Mouse (Mus musculus) hindbrain, embryonic 15.5 days (tissue): ENCODE results near the gene Sema3a. TPM values are rescaled to one million over a fixed set of nuclear protein-coding genes. Genes with fewer than 3 reads are reported as not detected.

ENCODE experiments used
- ATAC-seq: fragments of 200-750 bp; cut with Nextera tagmentation; 2 replicates; pipeline ENCODE4 v1.8.0; 2017; ENCODE audit warnings: low read depth, moderate number of reproducible peaks, moderate TSS enrichment; ENCODE audit not compliant: low FRiP score
- H3K27ac ChIP-seq: fragments of 300-500 bp; sonication (generic); replicated peaks from 2 replicates; pipeline ENCODE4 v1.5.1; 2015; ENCODE audit warnings: mild to moderate bottlenecking, inconsistent platforms
- H3K27me3 ChIP-seq: fragments of 300-500 bp; sonication (generic); 2 replicates; pipeline ENCODE4 v1.6.1; 2015; ENCODE audit warnings: control low read depth, inconsistent platforms
- H3K36me3 ChIP-seq: fragments of 300-500 bp; sonication (generic); 2 replicates; pipeline ENCODE4 v1.6.1; 2015; ENCODE audit warnings: control low read depth, inconsistent platforms
- H3K4me1 ChIP-seq: fragments of 300-500 bp; sonication (generic); replicated peaks from 2 replicates; pipeline ENCODE4 v1.6.1; 2015; ENCODE audit warnings: control low read depth, inconsistent platforms
- H3K4me2 ChIP-seq: fragments of 300-500 bp; sonication (generic); 2 replicates; pipeline ENCODE4 v1.6.1; 2015; ENCODE audit warnings: moderate library complexity, mild to moderate bottlenecking, inconsistent platforms
- H3K4me3 ChIP-seq: fragments of 300-500 bp; sonication (generic); 2 replicates; pipeline ENCODE4 v1.5.1; 2015; ENCODE audit warnings: mild to moderate bottlenecking, inconsistent platforms
- H3K9ac ChIP-seq: fragments of 300-500 bp; sonication (generic); 2 replicates; pipeline ENCODE4 v1.6.1; 2015; ENCODE audit warnings: inconsistent platforms
- H3K9me3 ChIP-seq: fragments of 300-500 bp; sonication (generic); 2 replicates; pipeline ENCODE4 v1.6.1; 2016; ENCODE audit warnings: control low read depth, inconsistent platforms
- WGBS: fragments of 180-500 bp; shearing (Covaris S2); methylation state at CpG from one replicate; pipeline ENCODE4 v1.1.7; 2015; 5-methylcytosine and 5-hydroxymethylcytosine counted together
- polyA plus RNA-seq: library from polyadenylated mRNA; unstranded; fragments of >200 nt; fragmentation: Nextera tagmentation; extraction: Ambion mirVana; gene quantifications from 2 replicates; pipeline ENCODE4 v1.2.1, GENCODE M21; 2015

Gene Sema3a
- polyA plus RNA-seq, 1 experiment from 2014 or later, result 23.0 TPM

DNA sequence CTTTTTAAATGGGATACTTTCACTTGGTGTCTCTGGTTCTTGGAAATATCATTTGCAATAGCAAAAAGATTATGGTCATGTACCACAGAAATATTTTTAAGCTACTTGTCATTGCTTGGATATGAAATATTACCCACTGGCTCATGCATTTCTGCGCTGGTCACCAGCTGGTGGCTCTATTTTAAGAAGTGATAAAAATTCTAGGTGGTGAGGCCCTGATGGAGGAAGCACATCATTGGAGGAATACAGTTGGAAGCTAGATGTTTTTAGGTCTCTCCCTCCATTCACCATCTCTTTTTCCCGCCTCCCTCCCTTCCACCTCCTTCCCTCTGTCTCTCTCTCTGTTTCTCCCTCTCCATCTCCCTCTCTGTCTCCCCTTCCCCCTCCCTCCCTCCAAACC is 57.0 kb downstream of the Sema3a start:
- Histone ChIP-seq H3K4me3 (no peak overlapping the region), H3K27me3 (no peaks in the 10 kb centered on the region), H3K4me2 (no peak overlapping the region), H3K4me1 (no peaks in the 10 kb centered on the region), H3K27ac (no peak overlapping the region), H3K36me3 (no peaks in the 10 kb centered on the region), H3K9me3 (no peaks in the 10 kb centered on the region), H3K9ac (no peak overlapping the region)
- no peak for ATAC-seq
- 99% methylated on average over 2 of the region's 2 CpGs for WGBS

- Histone ChIP-seq H3K4me3 (no peak overlapping the region), H3K9ac (no peak overlapping the region), H3K9me3 (no peaks in the 10 kb centered on the region), H3K27ac (no peak overlapping the region), H3K4me2 (no peak overlapping the region), H3K4me1 (no peaks in the 10 kb centered on the region), H3K27me3 (no peaks in the 10 kb centered on the region), H3K36me3 (no peaks in the 10 kb centered on the region)
- 13% methylated on average over 3 of the region's 3 CpGs for WGBS
- ATAC-seq, result no peak
Measured at GRCm38 (mm10) chr5:13197886-13198285, 72.7 kb downstream of the Sema3a start.

GRCm38 (mm10) chr5:13199709-13200108 is 74.5 kb downstream of the Sema3a start:
- Histone ChIP-seq H3K27me3 (no peaks in the 10 kb centered on the region), H3K9me3 (no peaks in the 10 kb centered on the region), H3K4me3 (no peak overlapping the region), H3K9ac (no peak overlapping the region), H3K4me2 (no peak overlapping the region), H3K4me1 (no peaks in the 10 kb centered on the region), H3K36me3 (no peaks in the 10 kb centered on the region), H3K27ac (no peak overlapping the region)
- no peak for ATAC-seq
- WGBS, result 70% methylated on average over 6 of the region's 6 CpGs

- ATAC-seq, result no peak
- WGBS, result 71% methylated on average over 3 of the region's 3 CpGs
- Histone ChIP-seq H3K4me1 (no peaks in the 10 kb centered on the region), H3K9ac (no peak overlapping the region), H3K4me2 (no peak overlapping the region), H3K9me3 (no peaks in the 10 kb centered on the region), H3K36me3 (no peaks in the 10 kb centered on the region), H3K4me3 (no peak overlapping the region), H3K27me3 (no peaks in the 10 kb centered on the region), H3K27ac (no peak overlapping the region)
Measured at GRCm38 (mm10) chr5:13255353-13255752, 130.1 kb downstream of the Sema3a start.

DNA sequence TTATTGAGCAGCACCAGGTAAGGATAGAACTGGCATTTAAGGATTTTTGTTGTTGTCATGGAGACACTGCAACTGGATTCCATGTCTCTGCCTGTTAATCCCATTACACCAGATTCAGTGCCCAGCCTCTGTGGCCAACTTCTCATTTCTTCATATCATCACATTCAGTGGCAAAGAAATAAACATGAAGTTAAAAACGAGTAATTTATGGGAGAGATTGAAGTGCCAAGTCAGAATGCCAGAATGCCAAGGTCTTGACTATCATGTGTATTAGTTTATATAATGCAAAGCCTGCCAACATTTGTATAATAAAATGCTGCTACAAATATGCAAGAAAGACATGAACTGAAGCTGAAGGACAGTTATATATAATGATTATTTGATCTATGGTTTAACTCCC is 131.1 kb downstream of the Sema3a start:
- Histone ChIP-seq H3K27ac (no peak overlapping the region), H3K4me2 (no peak overlapping the region), H3K4me1 (no peaks in the 10 kb centered on the region), H3K27me3 (no peaks in the 10 kb centered on the region), H3K36me3 (no peaks in the 10 kb centered on the region), H3K4me3 (no peak overlapping the region), H3K9me3 (no peaks in the 10 kb centered on the region), H3K9ac (no peak overlapping the region)
- ATAC-seq, result no peak
- WGBS, result 72% methylated on average over 1 of the region's 1 CpGs

- no peak overlapping the region for H3K4me2 ChIP-seq
- no peaks in the 10 kb centered on the region for H3K4me1 ChIP-seq
- H3K27ac ChIP-seq, result no peak overlapping the region
- H3K9ac ChIP-seq, result no peak overlapping the region
- WGBS, result 51% methylated on average over 2 of the region's 2 CpGs
- no peaks in the 10 kb centered on the region for H3K36me3 ChIP-seq
- no peaks in the 10 kb centered on the region for H3K9me3 ChIP-seq
- H3K27me3 ChIP-seq, result no peaks in the 10 kb centered on the region
- H3K4me3 ChIP-seq, result no peak overlapping the region
- ATAC-seq, result peak; percentile 87
Measured at GRCm38 (mm10) chr5:13263087-13263486, 137.9 kb downstream of the Sema3a start.

- no peak overlapping the region for H3K9ac ChIP-seq
- ATAC-seq, result no peak
Measured at GRCm38 (mm10) chr5:13263539-13263938, 138.3 kb downstream of the Sema3a start.

GRCm38 (mm10) chr5:13312667-13313066 is 187.5 kb downstream of the Sema3a start:
- ATAC-seq, result peak; percentile 86
- no peak overlapping the region for H3K4me2 ChIP-seq
- no peaks in the 10 kb centered on the region for H3K9me3 ChIP-seq
- 0 out of 2 replicates have a peak overlapping the region, but pooled peaks have one; percentile 11 for H3K27ac ChIP-seq
- WGBS, result 18% methylated on average over 4 of the region's 4 CpGs
- peaks cover 6% of the 10 kb centered on the region; the same call in 1 of the 2 replicates for H3K4me1 ChIP-seq
- no peaks in the 10 kb centered on the region for H3K27me3 ChIP-seq
- H3K4me3 ChIP-seq, result no peak overlapping the region
- H3K36me3 ChIP-seq, result no peaks in the 10 kb centered on the region
- H3K9ac ChIP-seq, result no peak overlapping the region

More at GRCm38 (mm10) chr5:13263539-13263938, 138.3 kb downstream of the Sema3a start:
- no peak overlapping the region for H3K4me2 ChIP-seq
- H3K27me3 ChIP-seq, result no peaks in the 10 kb centered on the region
- no peaks in the 10 kb centered on the region for H3K4me1 ChIP-seq
- no peaks in the 10 kb centered on the region for H3K36me3 ChIP-seq
- no peaks in the 10 kb centered on the region for H3K9me3 ChIP-seq
- 77% methylated on average over 3 of the region's 3 CpGs for WGBS
- H3K27ac ChIP-seq, result no peak overlapping the region
- no peak overlapping the region for H3K4me3 ChIP-seq

DNA sequence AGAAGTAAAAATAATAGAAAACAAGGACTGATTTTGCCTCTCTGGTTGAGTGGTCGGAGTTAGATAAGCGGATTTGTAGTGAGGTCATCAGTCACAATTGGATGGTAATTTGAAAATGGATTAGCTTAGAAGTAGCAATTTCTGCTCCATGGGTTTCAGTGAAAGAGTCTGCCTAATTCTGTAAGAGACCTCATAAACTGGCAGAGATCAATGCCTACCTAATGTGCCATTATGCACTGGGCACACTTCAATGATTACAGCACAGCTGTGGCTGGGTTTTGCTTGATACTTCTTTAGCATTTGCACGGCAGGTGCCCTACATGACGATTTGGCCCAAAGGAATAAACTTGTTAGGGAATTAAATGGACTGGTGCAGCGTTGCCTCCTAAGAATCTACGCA is 188.8 kb downstream of the Sema3a start:
- H3K9ac ChIP-seq, result no peak overlapping the region
- peak; percentile 85 for ATAC-seq
- H3K36me3 ChIP-seq, result no peaks in the 10 kb centered on the region
- no peak overlapping the region for H3K27ac ChIP-seq
- peaks cover 6% of the 10 kb centered on the region; the same call in 1 of the 2 replicates for H3K4me1 ChIP-seq
- H3K27me3 ChIP-seq, result no peaks in the 10 kb centered on the region
- H3K4me3 ChIP-seq, result no peak overlapping the region
- H3K4me2 ChIP-seq, result no peak overlapping the region
- 30% methylated on average over 6 of the region's 6 CpGs for WGBS
- H3K9me3 ChIP-seq, result no peaks in the 10 kb centered on the region

GRCm38 (mm10) chr5:13318728-13319429 is 193.7 kb downstream of the Sema3a start:
- H3K4me3 ChIP-seq, result no peak overlapping the region
- 40% methylated on average over 5 of the region's 5 CpGs for WGBS
- no peaks in the 10 kb centered on the region for H3K9me3 ChIP-seq
- 0 out of 2 replicates have a peak, but pooled peaks cover 3% of the 10 kb centered on the region for H3K4me1 ChIP-seq
- no peak overlapping the region for H3K9ac ChIP-seq
- no peak for ATAC-seq
- no peaks in the 10 kb centered on the region for H3K27me3 ChIP-seq
- H3K4me2 ChIP-seq, result no peak overlapping the region
- H3K27ac ChIP-seq, result no peak overlapping the region
- no peaks in the 10 kb centered on the region for H3K36me3 ChIP-seq

DNA sequence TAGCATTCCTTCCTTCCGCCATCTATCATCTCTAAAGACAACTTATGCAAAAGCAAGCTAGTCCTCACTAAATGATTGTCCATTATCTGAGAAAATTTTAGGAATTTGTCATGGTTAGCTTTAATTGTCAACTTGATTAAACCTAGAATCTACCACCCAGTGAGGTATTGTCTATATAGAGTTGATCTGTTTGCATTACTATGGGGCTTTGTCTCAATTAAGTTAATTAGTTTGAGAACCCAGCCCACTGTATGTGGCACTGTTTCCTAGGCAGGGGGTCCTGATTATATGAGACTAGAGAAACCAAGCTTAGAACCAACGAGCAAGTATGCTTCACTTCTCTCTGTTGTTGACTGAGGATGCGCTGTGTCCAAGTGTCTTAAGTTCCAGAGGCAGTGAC is 194.9 kb downstream of the Sema3a start:
- Histone ChIP-seq H3K9me3 (no peaks in the 10 kb centered on the region), H3K27me3 (no peaks in the 10 kb centered on the region), H3K36me3 (no peaks in the 10 kb centered on the region), H3K9ac (no peak overlapping the region), H3K27ac (no peak overlapping the region), H3K4me1 (0 out of 2 replicates have a peak, but pooled peaks cover 3% of the 10 kb centered on the region), H3K4me2 (no peak overlapping the region), H3K4me3 (no peak overlapping the region)
- 64% methylated on average over 3 of the region's 3 CpGs for WGBS
- ATAC-seq, result no peak

DNA sequence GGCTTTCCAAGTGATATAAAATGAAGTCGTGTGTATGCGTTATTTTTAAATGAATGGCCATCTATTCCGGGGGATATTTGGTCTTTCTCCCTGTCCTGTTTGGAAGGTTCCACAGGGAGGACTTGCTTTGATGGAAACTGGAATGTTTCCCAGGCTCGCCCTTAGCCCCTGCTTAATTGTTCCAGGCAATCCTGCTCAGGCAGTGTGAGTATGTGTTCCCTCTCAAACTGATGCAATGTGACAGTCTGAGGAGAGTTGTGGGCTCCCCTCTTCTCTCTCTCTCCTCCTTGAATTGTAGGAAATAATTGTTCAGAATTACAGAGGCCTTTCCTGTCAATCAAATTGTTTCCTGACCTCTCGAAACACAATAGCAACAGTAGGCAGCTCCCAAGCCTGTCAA is 202.1 kb downstream of the Sema3a start:
- ATAC-seq, result no peak
- Histone ChIP-seq H3K27ac (no peak overlapping the region), H3K4me3 (no peak overlapping the region), H3K27me3 (no peaks in the 10 kb centered on the region), H3K9ac (no peak overlapping the region), H3K9me3 (no peaks in the 10 kb centered on the region), H3K36me3 (no peaks in the 10 kb centered on the region), H3K4me2 (no peak overlapping the region), H3K4me1 (no peaks in the 10 kb centered on the region)
- 49% methylated on average over 5 of the region's 5 CpGs for WGBS

- Histone ChIP-seq H3K36me3 (no peaks in the 10 kb centered on the region), H3K4me2 (no peak overlapping the region), H3K9ac (no peak overlapping the region), H3K4me3 (no peak overlapping the region), H3K4me1 (no peaks in the 10 kb centered on the region), H3K9me3 (no peaks in the 10 kb centered on the region), H3K27ac (no peak overlapping the region), H3K27me3 (no peaks in the 10 kb centered on the region)
- 74% methylated on average over 2 of the region's 2 CpGs for WGBS
- ATAC-seq, result no peak
Measured at GRCm38 (mm10) chr5:13331412-13331811, 206.2 kb downstream of the Sema3a start.
